Mouse (Mus musculus) layer of hippocampus, adult 8-10 months (tissue): ENCODE results near the gene Scn1b. TPM values are rescaled to one million over a fixed set of nuclear protein-coding genes. Genes with fewer than 3 reads are reported as not detected.
A peak's percentile ranks its signal among the peaks of the same experiment; 100 is the strongest.

ENCODE experiments used
- DNase-seq, 2 experiments: peaks; one replicate each; pipeline ENCODE4 v3.0.0; 2022; ENCODE audit warnings: low spot score in 2 of 2
- total RNA-seq, 4 experiments: library from RNA; stranded (reverse); gene quantifications; 2 replicates each; pipeline ENCODE4 v1.2.4; 2022

Gene Scn1b
- total RNA-seq, 4 experiments from 2014 or later = 572 to 623 (median 584) TPM

- DNase-seq = no peak
Measured at GRCm38 (mm10) chr7:31149751-31150565, 23.2 kb upstream of the Scn1b start.

- no peak for DNase-seq
Measured at GRCm38 (mm10) chr7:31149271-31149670, 22.5 kb upstream of the Scn1b start.

GRCm38 (mm10) chr7:31148756-31149155, 22.0 kb upstream of the Scn1b start:
- DNase-seq = no peak

- DNase-seq = no peak
Measured at GRCm38 (mm10) chr7:31148086-31148485, 21.3 kb upstream of the Scn1b start.

GRCm38 (mm10) chr7:31145596-31146160, 18.9 kb upstream of the Scn1b start:
- no peak for DNase-seq

GRCm38 (mm10) chr7:31144886-31145285, 18.1 kb upstream of the Scn1b start:
- no peak for DNase-seq

GRCm38 (mm10) chr7:31140941-31141340, 14.1 kb upstream of the Scn1b start:
- DNase-seq = no peak

GRCm38 (mm10) chr7:31140302-31140701, 13.5 kb upstream of the Scn1b start:
- no peak for DNase-seq

GRCm38 (mm10) chr7:31139765-31140164, 13.0 kb upstream of the Scn1b start:
- DNase-seq = peak in 1 of 2 experiments; percentile 62

GRCm38 (mm10) chr7:31135717-31136116, 8.9 kb upstream of the Scn1b start:
- no peak for DNase-seq

GRCm38 (mm10) chr7:31131866-31132265, 5.1 kb upstream of the Scn1b start:
- DNase-seq = no peak

- no peak for DNase-seq
Measured at GRCm38 (mm10) chr7:31130841-31131240, 4.0 kb upstream of the Scn1b start.

GRCm38 (mm10) chr7:31130197-31130596, 3.4 kb upstream of the Scn1b start:
- no peak for DNase-seq

- DNase-seq = no peak
Measured at GRCm38 (mm10) chr7:31128157-31128705, 1.4 kb upstream of the Scn1b start.

GRCm38 (mm10) chr7:31126211-31126751, 522 bp downstream of the Scn1b start:
- DNase-seq = peak in 1 of 2 experiments; percentile 48

GRCm38 (mm10) chr7:31125116-31125515, 1.7 kb downstream of the Scn1b start:
- DNase-seq = no peak

- no peak for DNase-seq
Measured at GRCm38 (mm10) chr7:31124381-31124780, 2.4 kb downstream of the Scn1b start.

- no peak for DNase-seq
Measured at GRCm38 (mm10) chr7:31123697-31124096, 3.1 kb downstream of the Scn1b start.

GRCm38 (mm10) chr7:31122641-31123631, 3.9 kb downstream of the Scn1b start:
- no peak for DNase-seq

- no peak for DNase-seq
Measured at GRCm38 (mm10) chr7:31119556-31119955, 7.2 kb downstream of the Scn1b start.

GRCm38 (mm10) chr7:31118486-31118885, 8.3 kb downstream of the Scn1b start:
- DNase-seq = no peak
